Mouse (Mus musculus) adipocyte (in vitro differentiated cells): ENCODE results near the gene Slc38a4.

Experiments
- DNase-seq: peaks from one replicate; pipeline ENCODE4 v3.0.0-alpha.2; 2016; ENCODE audit warnings: low spot score

Gene Slc38a4

GRCm38 (mm10) chr15:97055794-97056193, at the start of gene Slc38a4:
Slc38a4 (minus strand) TSS chr15:97055956.
- no peak for DNase-seq

- DNase-seq = no peak
These were observed 49.2 kb upstream of the Slc38a4 start for GRCm38 (mm10) chr15:97104889-97105391.

- no peak for DNase-seq
These were observed 48.3 kb upstream of the Slc38a4 start for GRCm38 (mm10) chr15:97104048-97104447.

GRCm38 (mm10) chr15:97102811-97103210, 47.1 kb upstream of the Slc38a4 start:
- DNase-seq = peak; percentile 83

- peak; percentile 49 for DNase-seq
These were observed 46.4 kb upstream of the Slc38a4 start for GRCm38 (mm10) chr15:97102181-97102580.

- DNase-seq = no peak
These were observed 43.3 kb upstream of the Slc38a4 start for GRCm38 (mm10) chr15:97099101-97099500.

GRCm38 (mm10) chr15:97097548-97097947, 41.8 kb upstream of the Slc38a4 start:
- no peak for DNase-seq

- DNase-seq = peak; percentile 67
These were observed 33.8 kb upstream of the Slc38a4 start for GRCm38 (mm10) chr15:97089526-97089925.

GRCm38 (mm10) chr15:97085833-97086232, 30.1 kb upstream of the Slc38a4 start:
- peak; percentile 8 for DNase-seq

GRCm38 (mm10) chr15:97077665-97078064, 21.9 kb upstream of the Slc38a4 start:
- DNase-seq = no peak

GRCm38 (mm10) chr15:97076092-97076491, 20.3 kb upstream of the Slc38a4 start:
- DNase-seq = no peak

- no peak for DNase-seq
These were observed 19.5 kb upstream of the Slc38a4 start for GRCm38 (mm10) chr15:97075240-97075639.

GRCm38 (mm10) chr15:97072859-97073826, 17.4 kb upstream of the Slc38a4 start:
- DNase-seq = no peak

GRCm38 (mm10) chr15:97067340-97068136, 11.8 kb upstream of the Slc38a4 start:
- DNase-seq = no peak

GRCm38 (mm10) chr15:97066937-97067336, 11.2 kb upstream of the Slc38a4 start:
- no peak for DNase-seq

- no peak for DNase-seq
These were observed 7.5 kb upstream of the Slc38a4 start for GRCm38 (mm10) chr15:97063211-97063610.

GRCm38 (mm10) chr15:97060973-97061372, 5.2 kb upstream of the Slc38a4 start:
- DNase-seq = no peak

- DNase-seq = no peak
These were observed 4.8 kb upstream of the Slc38a4 start for GRCm38 (mm10) chr15:97060571-97060970.

- no peak for DNase-seq
These were observed 4.3 kb upstream of the Slc38a4 start for GRCm38 (mm10) chr15:97060102-97060501.

- no peak for DNase-seq
These were observed 3.6 kb upstream of the Slc38a4 start for GRCm38 (mm10) chr15:97059071-97060041.

GRCm38 (mm10) chr15:97054767-97055489, 828 bp downstream of the Slc38a4 start:
- DNase-seq = no peak
